Mouse (Mus musculus) midbrain, embryonic 14.5 days (tissue): ENCODE results near the gene Ubxn11. TPM values are rescaled to one million over a fixed set of nuclear protein-coding genes. Genes with fewer than 3 reads are reported as not detected.
A peak's percentile ranks its signal among the peaks of the same experiment; 100 is the strongest.

Experiments
- ATAC-seq: fragments of 200-750 bp; cut with Nextera tagmentation; 2 replicates; pipeline ENCODE4 v1.8.0; 2017; ENCODE audit warnings: moderate number of reproducible peaks, moderate library complexity; ENCODE audit not compliant: low FRiP score, low TSS enrichment
- DNase-seq: peaks from one replicate; pipeline ENCODE4 v3.0.0-alpha.2; 2015
- H3K27ac ChIP-seq: fragments of 300-500 bp; sonication (generic); replicated peaks from 2 replicates; pipeline ENCODE4 v1.5.1; 2014; ENCODE audit warnings: mild to moderate bottlenecking, low read depth, low read length, moderate library complexity
- H3K27me3 ChIP-seq: fragments of 300-500 bp; sonication (generic); 2 replicates; pipeline ENCODE4 v1.6.1; 2014; ENCODE audit warnings: low read length, control low read depth, mixed read lengths; ENCODE audit not compliant: control insufficient read depth, insufficient read depth
- H3K36me3 ChIP-seq: fragments of 300-500 bp; sonication (generic); 2 replicates; pipeline ENCODE4 v1.6.1; 2014; ENCODE audit warnings: low read length, control low read depth; ENCODE audit not compliant: control insufficient read depth, insufficient read depth
- H3K4me1 ChIP-seq: fragments of 300-500 bp; sonication (generic); 2 replicates; pipeline ENCODE4 v1.6.1; 2014; ENCODE audit warnings: mild to moderate bottlenecking, antibody characterized with exemption, low read length, control low read depth; ENCODE audit not compliant: control insufficient read depth, insufficient read depth
- H3K4me2 ChIP-seq: fragments of 300-500 bp; sonication (generic); 2 replicates; pipeline ENCODE4 v1.6.1; 2014; ENCODE audit warnings: mild to moderate bottlenecking, low read length, moderate library complexity
- H3K4me3 ChIP-seq: fragments of 300-500 bp; sonication (generic); replicated peaks from 2 replicates; pipeline ENCODE4 v1.5.1; 2014; ENCODE audit warnings: low read depth, low read length
- H3K9ac ChIP-seq: fragments of 300-500 bp; sonication (generic); replicated peaks from 2 replicates; pipeline ENCODE4 v1.6.1; 2014; ENCODE audit warnings: mild to moderate bottlenecking, low read length, moderate library complexity
- H3K9me3 ChIP-seq: fragments of 300-500 bp; sonication (generic); 2 replicates; pipeline ENCODE4 v1.6.1; 2016; ENCODE audit warnings: low read length, control low read depth, mixed read lengths; ENCODE audit not compliant: control insufficient read depth
- WGBS: fragments of 180-500 bp; shearing (Covaris S2); extraction: QIAGEN DNeasy Blood & Tissue Kit; methylation state at CpG from one replicate; pipeline ENCODE4 v1.1.7; 2014; 5-methylcytosine and 5-hydroxymethylcytosine counted together
- polyA plus RNA-seq: library from polyadenylated mRNA; unstranded; fragments of >200 nt; fragmentation: Nextera tagmentation; extraction: Ambion mirVana; gene quantifications from 2 replicates; pipeline ENCODE4 v1.2.1, GENCODE M21; 2014

Gene Ubxn11
- polyA plus RNA-seq, 1 experiment from 2014 or later: 11.7 TPM

GRCm38 (mm10) chr4:134112403-134112802 lies 10.0 kb downstream of the Ubxn11 start:
- DNase-seq: no peak
- WGBS: 93% methylated on average over 6 of the region's 6 CpGs
- no peak overlapping the region for H3K4me3 ChIP-seq
- no peak for ATAC-seq
- no peaks in the 10 kb centered on the region for H3K36me3 ChIP-seq
- no peak overlapping the region for H3K9ac ChIP-seq
- H3K4me1 ChIP-seq: peaks cover 9% of the 10 kb centered on the region; the same call in 1 of the 2 replicates
- H3K4me2 ChIP-seq: no peak overlapping the region
- no peaks in the 10 kb centered on the region for H3K9me3 ChIP-seq
- no peak overlapping the region for H3K27ac ChIP-seq
- H3K27me3 ChIP-seq: no peaks in the 10 kb centered on the region

- Histone ChIP-seq H3K36me3 (no peaks in the 10 kb centered on the region), H3K27me3 (no peaks in the 10 kb centered on the region), H3K9ac (peak overlapping the region; percentile 29), H3K9me3 (no peaks in the 10 kb centered on the region), H3K4me2 (no peak overlapping the region), H3K4me3 (no peak overlapping the region), H3K27ac (peak overlapping the region; percentile 52; the same call in 1 of the 2 replicates), H3K4me1 (peaks cover 9% of the 10 kb centered on the region; the same call in 1 of the 2 replicates)
- no peak for ATAC-seq
- WGBS: 43% methylated on average over 10 of the region's 10 CpGs
- DNase-seq: peak; percentile 66
These were observed 11.1 kb downstream of the Ubxn11 start for GRCm38 (mm10) chr4:134113356-134113994.

GRCm38 (mm10) chr4:134114038-134114437 lies 11.7 kb downstream of the Ubxn11 start:
- H3K9me3 ChIP-seq: no peaks in the 10 kb centered on the region
- no peak overlapping the region for H3K4me2 ChIP-seq
- DNase-seq: no peak
- no peak overlapping the region for H3K9ac ChIP-seq
- peaks cover 9% of the 10 kb centered on the region; the same call in 1 of the 2 replicates for H3K4me1 ChIP-seq
- H3K4me3 ChIP-seq: no peak overlapping the region
- ATAC-seq: no peak
- no peaks in the 10 kb centered on the region for H3K36me3 ChIP-seq
- no peaks in the 10 kb centered on the region for H3K27me3 ChIP-seq
- WGBS: 89% methylated on average over 4 of the region's 4 CpGs
- no peak overlapping the region for H3K27ac ChIP-seq

GRCm38 (mm10) chr4:134115215-134116144 lies 13.1 kb downstream of the Ubxn11 start:
- Histone ChIP-seq H3K27me3 (no peaks in the 10 kb centered on the region), H3K9ac (no peak overlapping the region), H3K36me3 (no peaks in the 10 kb centered on the region), H3K4me2 (no peak overlapping the region), H3K27ac (no peak overlapping the region), H3K4me3 (no peak overlapping the region), H3K4me1 (peaks cover 9% of the 10 kb centered on the region; the same call in 1 of the 2 replicates), H3K9me3 (no peaks in the 10 kb centered on the region)
- no peak for ATAC-seq
- no peak for DNase-seq
- WGBS: 90% methylated on average over 16 of the region's 16 CpGs

- no peak overlapping the region for H3K9ac ChIP-seq
These were observed 14.1 kb downstream of the Ubxn11 start for GRCm38 (mm10) chr4:134116501-134116900.

GRCm38 (mm10) chr4:134117012-134117411 lies 14.6 kb downstream of the Ubxn11 start:
- Histone ChIP-seq H3K4me1 (peaks cover 9% of the 10 kb centered on the region; the same call in 1 of the 2 replicates), H3K27ac (no peak overlapping the region), H3K9me3 (no peaks in the 10 kb centered on the region), H3K9ac (no peak overlapping the region), H3K36me3 (no peaks in the 10 kb centered on the region), H3K27me3 (no peaks in the 10 kb centered on the region), H3K4me2 (no peak overlapping the region), H3K4me3 (no peak overlapping the region)
- 89% methylated on average over 8 of the region's 8 CpGs for WGBS
- no peak for ATAC-seq
- DNase-seq: no peak

More at GRCm38 (mm10) chr4:134116501-134116900, 14.1 kb downstream of the Ubxn11 start:
- Histone ChIP-seq H3K36me3 (no peaks in the 10 kb centered on the region), H3K27ac (no peak overlapping the region), H3K4me2 (no peak overlapping the region), H3K4me1 (peaks cover 9% of the 10 kb centered on the region; the same call in 1 of the 2 replicates), H3K9me3 (no peaks in the 10 kb centered on the region), H3K4me3 (no peak overlapping the region), H3K27me3 (no peaks in the 10 kb centered on the region)
- 100% methylated on average over 2 of the region's 2 CpGs for WGBS
- DNase-seq (no peak), ATAC-seq (no peak)

- ATAC-seq (no peak), DNase-seq (no peak)
- peaks cover 5% of the 10 kb centered on the region; the same call in 1 of the 2 replicates for H3K4me1 ChIP-seq
- 84% methylated on average over 14 of the region's 14 CpGs for WGBS
- H3K9me3 ChIP-seq: no peaks in the 10 kb centered on the region
- no peaks in the 10 kb centered on the region for H3K36me3 ChIP-seq
- no peak overlapping the region for H3K4me2 ChIP-seq
- H3K9ac ChIP-seq: no peak overlapping the region
- H3K27ac ChIP-seq: no peak overlapping the region
- H3K4me3 ChIP-seq: no peak overlapping the region
- no peaks in the 10 kb centered on the region for H3K27me3 ChIP-seq
These were observed 15.9 kb downstream of the Ubxn11 start for GRCm38 (mm10) chr4:134118126-134118800.

- no peaks in the 10 kb centered on the region for H3K27me3 ChIP-seq
- no peaks in the 10 kb centered on the region for H3K36me3 ChIP-seq
- DNase-seq (no peak), ATAC-seq (no peak)
- no peaks in the 10 kb centered on the region for H3K9me3 ChIP-seq
- no peak overlapping the region for H3K4me3 ChIP-seq
- WGBS: 71% methylated on average over 5 of the region's 5 CpGs
- H3K4me2 ChIP-seq: no peak overlapping the region
- H3K27ac ChIP-seq: no peak overlapping the region
- H3K4me1 ChIP-seq: 0 out of 2 replicates have a peak, but pooled peaks cover 1% of the 10 kb centered on the region
- no peak overlapping the region for H3K9ac ChIP-seq
These were observed 16.7 kb downstream of the Ubxn11 start for GRCm38 (mm10) chr4:134119042-134119441.
